Mouse (Mus musculus) MEL (cell line): ENCODE measurements around the gene Serpini1. TPM values are rescaled to one million over a fixed set of nuclear protein-coding genes. Genes with fewer than 3 reads are reported as not detected.

Experiments
- polyA plus RNA-seq, 2 experiments: library from polyadenylated mRNA; stranded (reverse) in 1 of 2; unstranded in 1 of 2; fragments of >175 nt in 1 of 2; fragments of >200 nt in 1 of 2; gene quantifications; 2 replicates each; pipeline versions ENCODE4 v1.2.1 to v1.2.4; 2012; ENCODE audit warnings: low replicate concordance in 2 of 2, low read depth in 1 of 2; ENCODE audit not compliant: insufficient read length in 2 of 2, insufficient read depth in 1 of 2, missing spikeins in 1 of 2
- total RNA-seq: library from RNA; depleted of rRNA; stranded (reverse); fragments of 300-350 nt; gene quantifications from 2 replicates; pipeline ENCODE4 v1.2.3, GENCODE M21; 2012; rRNA removed

Gene Serpini1
- total and polyA plus RNA-seq, 3 experiments = 0.08 to 0.13 TPM; not detected in 1

Other genes with a start within 250 kb of the Serpini1 start
- gene Wdr49, start 75.4 kb upstream of the Serpini1 start, total RNA-seq = not detected in 2 replicates
- gene Wdr49, start 75.4 kb upstream of the Serpini1 start, polyA plus RNA-seq = not detected
- 42.8 and 47.1 TPM in 2 replicates for gene Pdcd10, start 691 bp upstream of the Serpini1 start, total RNA-seq
- gene Pdcd10, start 691 bp upstream of the Serpini1 start, polyA plus RNA-seq = 100 to 1,000 TPM in 1 of 2 experiments, 10 to 100 TPM in 1; 41.4 to 110 TPM
- not detected in 2 replicates for gene Gm29133, start 190.7 kb downstream of the Serpini1 start, total RNA-seq
- not detected for gene Gm29133, start 190.7 kb downstream of the Serpini1 start, polyA plus RNA-seq